Mouse (Mus musculus): ENCODE measurements around the gene Glyctk. TPM values are rescaled to one million over a fixed set of nuclear protein-coding genes. Genes with fewer than 3 reads are reported as not detected.
A peak's percentile ranks its signal among the peaks of the same experiment; 100 is the strongest.
"Not testable (repeated sequence)": the region's sequence is repeated elsewhere in the genome, so short reads cannot be mapped to it uniquely, and the experiment has no call there.

Gene Glyctk
- polyA plus RNA-seq, 1 experiment from 2014 or later = 0.34 TPM

DNA sequence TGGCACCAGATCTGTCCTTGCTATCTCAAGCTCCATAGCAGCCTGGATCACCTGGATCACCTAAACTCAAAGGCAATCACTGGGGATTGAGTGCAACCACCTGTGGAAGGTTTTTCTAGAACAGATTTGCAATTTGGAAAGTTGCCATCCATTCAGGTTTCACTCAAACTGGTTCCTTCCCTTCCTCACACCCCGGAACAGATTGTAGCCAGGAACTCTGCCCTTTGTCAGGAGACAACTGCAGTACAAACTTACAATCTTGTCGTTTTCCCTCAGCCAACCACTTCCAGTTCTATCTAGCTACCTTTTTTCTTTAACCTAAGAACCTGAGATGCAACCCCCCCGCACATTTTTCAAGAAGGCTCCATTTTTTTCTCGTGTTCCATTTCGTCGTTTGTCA is 12.0 kb upstream of the Glyctk start:
- Histone ChIP-seq H3K36me3 (ENCODE audit: inconsistent target) (no peaks in the 10 kb centered on the region), H3K4me3 (ENCODE audit: inconsistent target) (no peak overlapping the region), H3K27ac (no peak overlapping the region), H3K79me2 (ENCODE audit: inconsistent target) (peaks cover 39% of the 10 kb centered on the region)
- WGBS (ENCODE audit: missing documents) = 63% methylated on average over 6 of the region's 6 CpGs

DNA sequence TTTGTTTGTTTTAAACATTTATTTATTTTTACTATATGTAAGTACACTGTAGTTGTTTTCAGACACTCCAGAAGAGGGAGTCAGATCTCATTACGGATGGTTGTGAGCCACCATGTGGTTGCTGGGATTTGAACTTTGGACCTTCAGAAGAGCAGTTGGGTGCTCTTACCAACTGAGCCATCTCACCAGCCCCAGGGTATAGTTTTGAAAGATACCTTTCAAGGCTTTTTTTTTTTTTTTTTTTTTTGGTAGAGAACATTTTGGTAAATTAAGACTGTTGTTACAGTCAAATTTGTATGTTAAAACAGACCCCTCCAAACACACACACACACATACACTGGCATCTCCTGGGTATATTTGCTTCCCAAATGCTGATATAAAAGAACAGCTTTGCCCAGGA is 11.1 kb upstream of the Glyctk start:
- H3K79me2 ChIP-seq (ENCODE audit: inconsistent target) = peaks cover 29% of the 10 kb centered on the region
- H3K27ac ChIP-seq = not testable (repeated sequence)
- WGBS (ENCODE audit: missing documents) = 100% methylated on average over 1 of the region's 1 CpGs

GRCm38 (mm10) chr9:106167703-106168102 is 9.8 kb upstream of the Glyctk start:
- Histone ChIP-seq H3K36me3 (ENCODE audit: inconsistent target) (no peaks in the 10 kb centered on the region), H3K79me2 (ENCODE audit: inconsistent target) (peaks cover 16% of the 10 kb centered on the region), H3K27ac (no peak overlapping the region), H3K4me3 (ENCODE audit: inconsistent target) (no peak overlapping the region)
- 92% methylated on average over 1 of the region's 1 CpGs for WGBS (ENCODE audit: missing documents)

More for the DNA sequence above, 11.1 kb upstream of the Glyctk start:
- H3K36me3 ChIP-seq (ENCODE audit: inconsistent target); H3K4me3 ChIP-seq (ENCODE audit: inconsistent target): not testable (repeated sequence)

DNA sequence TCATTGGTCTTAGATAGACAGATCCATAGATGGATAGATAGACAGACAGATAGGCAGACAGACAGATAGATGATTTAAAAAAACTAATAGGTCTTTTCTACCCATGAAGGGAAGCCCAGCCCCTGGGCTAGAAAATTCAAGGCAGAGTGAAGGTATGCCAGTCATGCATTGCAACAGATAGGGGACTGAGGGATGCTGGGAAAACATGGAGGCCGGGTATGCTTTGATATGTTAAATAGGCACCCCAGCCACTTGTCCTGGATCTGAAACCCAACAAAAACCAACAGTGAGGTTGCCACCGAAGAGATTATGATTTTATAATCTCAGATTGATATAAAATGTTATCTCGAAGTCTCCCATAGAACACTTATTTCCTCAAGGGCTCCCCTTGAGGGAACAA is 9.3 kb upstream of the Glyctk start:
- Histone ChIP-seq H3K27ac (no peak overlapping the region), H3K36me3 (ENCODE audit: inconsistent target) (no peaks in the 10 kb centered on the region), H3K4me3 (ENCODE audit: inconsistent target) (no peak overlapping the region), H3K79me2 (ENCODE audit: inconsistent target) (peaks cover 12% of the 10 kb centered on the region)
- 83% methylated on average over 3 of the region's 3 CpGs for WGBS (ENCODE audit: missing documents)

DNA sequence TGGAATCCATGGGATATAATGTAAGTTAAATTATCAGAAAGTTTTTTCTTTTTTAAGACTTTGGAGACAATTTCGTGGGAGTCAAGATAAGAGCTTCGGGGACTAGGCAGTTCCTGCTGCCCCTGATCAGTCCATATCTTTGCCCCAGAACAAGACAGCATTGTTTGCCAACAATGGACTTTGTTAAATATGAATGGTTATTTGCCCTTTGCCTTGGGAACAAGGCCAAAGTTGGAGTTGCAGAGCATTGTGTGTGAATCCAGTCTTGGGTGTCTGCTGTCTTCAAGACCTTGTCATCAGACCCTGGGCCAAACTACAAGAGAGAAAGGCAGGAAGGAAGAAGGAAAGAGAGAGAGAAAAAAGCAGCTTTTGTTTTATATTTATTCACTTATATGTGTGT is 8.8 kb upstream of the Glyctk start:
- Histone ChIP-seq H3K4me3 (ENCODE audit: inconsistent target) (no peak overlapping the region), H3K79me2 (ENCODE audit: inconsistent target) (peaks cover 6% of the 10 kb centered on the region), H3K36me3 (ENCODE audit: inconsistent target) (no peaks in the 10 kb centered on the region), H3K27ac (no peak overlapping the region)
- WGBS (ENCODE audit: missing documents) = 94% methylated on average over 2 of the region's 2 CpGs

DNA sequence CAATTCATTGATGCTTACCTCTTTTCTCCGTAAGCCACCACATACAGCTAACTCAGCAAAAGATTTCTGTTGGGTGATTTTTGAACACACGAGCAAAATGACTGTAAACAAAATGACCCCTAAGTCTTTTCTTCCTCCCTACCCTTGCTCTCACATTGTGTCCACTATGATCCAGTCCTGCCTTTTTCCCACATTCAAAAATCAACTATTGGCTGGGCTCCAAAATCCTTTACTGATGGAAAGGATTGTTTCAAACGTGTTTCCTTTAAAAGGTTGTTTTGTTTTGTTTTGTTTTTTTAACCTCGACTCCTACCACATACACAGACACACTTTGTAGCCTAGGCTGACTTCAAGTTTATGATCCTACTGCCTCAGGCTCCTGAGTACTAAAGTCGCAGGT is 2.5 kb upstream of the Glyctk start:
- Histone ChIP-seq H3K27ac (peak overlapping the region; percentile 94), H3K79me2 (ENCODE audit: inconsistent target) (no peaks in the 10 kb centered on the region), H3K4me3 (ENCODE audit: inconsistent target) (peak overlapping the region; percentile 61), H3K36me3 (ENCODE audit: inconsistent target) (no peaks in the 10 kb centered on the region)
- 32% methylated on average over 5 of the region's 5 CpGs for WGBS (ENCODE audit: missing documents)

GRCm38 (mm10) chr9:106159784-106160301 is 1.9 kb upstream of the Glyctk start:
- Histone ChIP-seq H3K36me3 (ENCODE audit: inconsistent target) (no peaks in the 10 kb centered on the region), H3K79me2 (ENCODE audit: inconsistent target) (no peaks in the 10 kb centered on the region), H3K27ac (peak overlapping the region; percentile 94), H3K4me3 (ENCODE audit: inconsistent target) (peak overlapping the region; percentile 61)
- 1% methylated on average over 24 of the region's 24 CpGs for WGBS (ENCODE audit: missing documents)

- Histone ChIP-seq H3K79me2 (ENCODE audit: inconsistent target) (no peaks in the 10 kb centered on the region), H3K4me3 (ENCODE audit: inconsistent target) (peak overlapping the region; percentile 61), H3K36me3 (ENCODE audit: inconsistent target) (no peaks in the 10 kb centered on the region), H3K27ac (no peak overlapping the region)
- WGBS (ENCODE audit: missing documents) = 88% methylated on average over 9 of the region's 9 CpGs
These were observed 1.3 kb upstream of the Glyctk start for GRCm38 (mm10) chr9:106159237-106159636.

DNA sequence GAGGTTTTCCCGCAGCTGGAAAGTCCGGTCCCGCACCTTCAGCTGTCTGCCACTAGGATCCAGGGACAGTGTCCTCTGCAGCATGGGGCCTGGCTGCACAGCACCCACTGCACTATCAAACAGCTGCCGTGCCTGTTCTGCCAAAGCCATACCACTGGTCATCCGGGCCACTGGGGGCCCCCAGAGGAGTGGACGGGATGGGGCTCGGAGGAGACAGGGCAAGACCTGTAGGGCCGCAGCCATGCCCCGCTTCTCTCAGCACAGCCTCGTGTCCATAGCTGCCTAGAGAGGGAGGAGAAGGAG is 364 bp downstream of the Glyctk start:
- no peaks in the 10 kb centered on the region for H3K36me3 ChIP-seq (ENCODE audit: inconsistent target)
- WGBS (ENCODE audit: missing documents) = 96% methylated on average over 10 of the region's 10 CpGs
- no peaks in the 10 kb centered on the region for H3K79me2 ChIP-seq (ENCODE audit: inconsistent target)
- H3K27ac ChIP-seq = no peak overlapping the region
- no peak overlapping the region for H3K4me3 ChIP-seq (ENCODE audit: inconsistent target)

GRCm38 (mm10) chr9:106156921-106157622 is 866 bp downstream of the Glyctk start:
- Histone ChIP-seq H3K27ac (no peak overlapping the region), H3K36me3 (ENCODE audit: inconsistent target) (no peaks in the 10 kb centered on the region), H3K4me3 (ENCODE audit: inconsistent target) (no peak overlapping the region), H3K79me2 (ENCODE audit: inconsistent target) (no peaks in the 10 kb centered on the region)
- WGBS (ENCODE audit: missing documents) = 92% methylated on average over 19 of the region's 21 CpGs

DNA sequence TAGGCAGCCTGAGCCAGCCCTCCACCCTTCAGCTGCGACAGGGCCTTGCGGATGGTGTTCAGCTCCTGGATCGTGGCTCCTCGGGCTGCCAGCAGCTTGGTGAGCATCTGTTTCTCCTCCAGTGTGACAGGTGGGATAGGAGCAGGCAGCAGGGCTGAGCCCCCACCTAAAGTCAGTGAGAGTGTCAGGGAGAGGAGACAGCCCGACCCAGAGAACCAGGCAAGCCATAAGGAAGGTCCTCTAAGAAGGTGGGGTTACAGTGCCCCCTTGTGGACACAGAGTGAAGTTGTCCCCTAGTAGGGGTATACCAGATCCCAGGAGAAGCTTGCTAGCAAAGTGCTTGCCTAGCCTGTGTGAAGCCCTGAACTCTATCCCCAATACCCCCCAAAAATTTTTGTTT is 1.5 kb downstream of the Glyctk start:
- no peaks in the 10 kb centered on the region for H3K79me2 ChIP-seq (ENCODE audit: inconsistent target)
- WGBS (ENCODE audit: missing documents) = 80% methylated on average over 5 of the region's 5 CpGs
- H3K27ac ChIP-seq = no peak overlapping the region
- H3K4me3 ChIP-seq (ENCODE audit: inconsistent target) = no peak overlapping the region
- no peaks in the 10 kb centered on the region for H3K36me3 ChIP-seq (ENCODE audit: inconsistent target)

- no peak overlapping the region for H3K27ac ChIP-seq
- WGBS (ENCODE audit: missing documents) = 71% methylated on average over 9 of the region's 9 CpGs
- no peaks in the 10 kb centered on the region for H3K79me2 ChIP-seq (ENCODE audit: inconsistent target)
- no peaks in the 10 kb centered on the region for H3K36me3 ChIP-seq (ENCODE audit: inconsistent target)
- no peak overlapping the region for H3K4me3 ChIP-seq (ENCODE audit: inconsistent target)
These were observed 3.8 kb downstream of the Glyctk start for GRCm38 (mm10) chr9:106154106-106154505.

DNA sequence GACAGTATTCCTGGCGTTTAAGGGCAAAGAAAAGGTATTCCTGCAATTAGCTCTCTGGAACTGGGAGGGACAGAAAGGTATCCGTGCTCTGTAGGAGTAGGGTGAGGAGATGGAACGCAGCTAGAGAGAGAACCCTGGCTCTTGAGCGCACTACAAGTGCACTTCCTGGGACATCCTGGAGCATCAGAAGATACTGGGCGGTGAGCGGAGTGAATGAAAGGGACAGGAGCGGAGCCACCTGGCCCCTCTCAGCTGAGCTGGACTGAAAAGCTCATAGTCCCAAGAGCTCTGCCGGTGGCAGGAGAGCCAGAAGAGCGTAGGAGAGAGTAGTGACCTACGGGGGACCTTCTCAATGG is 8.6 kb downstream of the Glyctk start:
- H3K27ac ChIP-seq = no peak overlapping the region
- H3K79me2 ChIP-seq (ENCODE audit: inconsistent target) = no peaks in the 10 kb centered on the region
- no peaks in the 10 kb centered on the region for H3K36me3 ChIP-seq (ENCODE audit: inconsistent target)
- WGBS (ENCODE audit: missing documents) = 59% methylated on average over 10 of the region's 10 CpGs
- no peak overlapping the region for H3K4me3 ChIP-seq (ENCODE audit: inconsistent target)

GRCm38 (mm10) chr9:106148541-106149398 is 9.2 kb downstream of the Glyctk start:
- Histone ChIP-seq H3K79me2 (ENCODE audit: inconsistent target) (no peaks in the 10 kb centered on the region), H3K4me3 (ENCODE audit: inconsistent target) (no peak overlapping the region), H3K27ac (no peak overlapping the region), H3K36me3 (ENCODE audit: inconsistent target) (no peaks in the 10 kb centered on the region)
- WGBS (ENCODE audit: missing documents) = 3% methylated on average over 34 of the region's 36 CpGs

DNA sequence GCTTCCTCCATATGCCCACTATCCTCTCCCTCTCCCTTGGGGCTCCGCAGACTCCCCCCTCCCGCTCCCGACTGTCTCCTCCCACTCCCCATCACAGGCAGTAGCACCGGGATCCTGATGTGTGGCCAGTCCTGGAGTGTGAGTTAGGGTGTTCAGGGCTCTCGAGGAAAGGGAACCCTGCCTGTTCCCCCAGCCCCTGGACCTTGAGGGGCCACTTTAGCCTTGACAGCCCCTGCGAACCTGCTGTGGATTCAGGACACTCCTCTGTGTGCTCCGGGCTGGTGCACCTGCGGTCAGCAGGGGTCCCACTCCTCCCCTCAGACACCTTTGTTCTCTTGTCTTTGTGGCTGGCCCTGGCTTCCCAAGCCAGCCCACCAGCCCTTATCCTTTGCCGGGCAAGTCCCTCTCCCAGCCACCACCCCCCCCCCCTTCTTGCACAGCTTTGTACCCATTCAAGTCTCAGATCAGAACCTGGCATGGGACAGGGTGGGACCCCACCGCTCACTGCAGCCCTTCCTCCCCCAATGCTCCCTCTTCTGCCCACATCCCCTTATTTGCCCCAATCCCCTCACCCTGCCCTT is 10.0 kb downstream of the Glyctk start:
- WGBS (ENCODE audit: missing documents) = 7% methylated on average over 9 of the region's 10 CpGs
- no peaks in the 10 kb centered on the region for H3K36me3 ChIP-seq (ENCODE audit: inconsistent target)
- no peaks in the 10 kb centered on the region for H3K79me2 ChIP-seq (ENCODE audit: inconsistent target)
- H3K4me3 ChIP-seq (ENCODE audit: inconsistent target) = no peak overlapping the region
- no peak overlapping the region for H3K27ac ChIP-seq
